Mouse (Mus musculus) urinary bladder, adult 2 months (tissue): Measurements from ENCODE around the gene Ern1. TPM values are rescaled to one million over a fixed set of nuclear protein-coding genes. Genes with fewer than 3 reads are reported as not detected.

ENCODE experiments used
- DNase-seq: peaks from one replicate; pipeline ENCODE4 v3.0.0; 2022; ENCODE audit warnings: low spot score
- polyA plus RNA-seq: library from polyadenylated mRNA; depleted of rRNA; stranded (reverse); fragments of >200 nt; gene quantifications from 2 replicates; pipeline ENCODE4 v1.2.3, GENCODE M21; 2012

The Ern1 gene
- polyA plus RNA-seq, 1 experiment = 12.0 TPM

- no peak for DNase-seq
Observed at GRCm38 (mm10) chr11:106390757-106391156, 96.9 kb downstream of the Ern1 start.

DNA sequence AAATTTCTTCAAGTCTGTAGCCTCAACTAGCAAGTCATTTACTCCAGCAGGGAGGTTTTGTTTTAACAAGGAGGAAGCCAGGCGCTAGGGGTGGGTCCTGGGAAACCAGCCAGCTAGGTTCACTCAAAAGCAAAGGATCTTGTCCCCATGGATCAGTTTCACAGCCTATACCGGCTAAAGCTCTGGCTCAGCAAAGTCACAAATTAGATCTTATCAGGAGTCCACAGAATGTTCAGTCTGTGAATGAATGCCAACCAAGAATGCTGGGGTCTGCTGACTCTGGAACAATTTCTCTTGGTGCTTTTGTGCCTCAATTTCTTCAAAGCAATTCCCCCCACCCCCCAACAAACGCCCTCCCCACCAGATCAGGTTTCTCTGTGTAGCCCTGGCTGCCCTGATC is 98.0 kb downstream of the Ern1 start:
- no peak for DNase-seq

DNA sequence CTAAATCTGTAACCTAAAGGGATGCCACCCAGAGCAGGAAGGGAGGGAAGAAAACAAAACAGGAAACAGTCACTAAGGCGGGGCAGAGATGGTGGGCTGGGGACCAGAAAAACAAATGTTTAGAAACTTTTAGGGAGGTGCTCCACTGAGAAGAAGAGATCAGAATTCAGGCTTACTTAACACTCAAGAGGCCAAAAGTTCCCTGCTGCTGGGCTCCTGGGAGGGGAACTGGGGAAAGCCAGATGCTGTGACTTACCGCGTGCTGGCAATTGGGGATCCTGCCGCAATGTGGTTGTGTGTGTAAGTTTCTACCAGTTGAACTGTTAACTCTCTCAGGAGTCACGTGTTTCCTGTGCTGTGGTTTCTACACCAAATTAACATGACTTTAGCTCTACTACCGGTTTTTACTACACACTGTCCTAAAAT is 99.8 kb downstream of the Ern1 start, which contains the start of gene Icam2:
TSS of gene Icam2 (minus strand) at position 285 of the 426 bp plus-strand sequence.
- no peak for DNase-seq

DNA sequence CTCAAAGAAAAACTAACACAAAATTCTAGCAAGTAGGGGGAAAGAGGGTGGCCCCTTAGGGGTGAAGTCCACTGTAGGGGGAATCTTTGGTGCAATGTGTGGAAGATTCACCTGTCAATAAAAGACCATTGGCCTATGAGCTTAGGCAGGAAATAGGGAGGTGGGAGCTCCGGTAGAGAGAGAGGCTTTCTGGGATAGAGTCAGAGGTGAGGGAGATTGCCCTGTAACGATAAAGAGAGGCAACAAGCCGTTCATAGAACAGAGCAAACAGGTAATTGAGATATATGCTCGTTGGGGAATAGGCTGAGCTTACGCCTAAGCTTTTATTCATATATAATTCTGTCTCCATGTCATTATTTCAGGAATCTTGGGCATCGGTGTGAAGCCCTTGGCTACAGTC is 100.6 kb downstream of the Ern1 start:
- DNase-seq = no peak

- no peak for DNase-seq
Observed at GRCm38 (mm10) chr11:106386409-106386808, 101.2 kb downstream of the Ern1 start.

DNA sequence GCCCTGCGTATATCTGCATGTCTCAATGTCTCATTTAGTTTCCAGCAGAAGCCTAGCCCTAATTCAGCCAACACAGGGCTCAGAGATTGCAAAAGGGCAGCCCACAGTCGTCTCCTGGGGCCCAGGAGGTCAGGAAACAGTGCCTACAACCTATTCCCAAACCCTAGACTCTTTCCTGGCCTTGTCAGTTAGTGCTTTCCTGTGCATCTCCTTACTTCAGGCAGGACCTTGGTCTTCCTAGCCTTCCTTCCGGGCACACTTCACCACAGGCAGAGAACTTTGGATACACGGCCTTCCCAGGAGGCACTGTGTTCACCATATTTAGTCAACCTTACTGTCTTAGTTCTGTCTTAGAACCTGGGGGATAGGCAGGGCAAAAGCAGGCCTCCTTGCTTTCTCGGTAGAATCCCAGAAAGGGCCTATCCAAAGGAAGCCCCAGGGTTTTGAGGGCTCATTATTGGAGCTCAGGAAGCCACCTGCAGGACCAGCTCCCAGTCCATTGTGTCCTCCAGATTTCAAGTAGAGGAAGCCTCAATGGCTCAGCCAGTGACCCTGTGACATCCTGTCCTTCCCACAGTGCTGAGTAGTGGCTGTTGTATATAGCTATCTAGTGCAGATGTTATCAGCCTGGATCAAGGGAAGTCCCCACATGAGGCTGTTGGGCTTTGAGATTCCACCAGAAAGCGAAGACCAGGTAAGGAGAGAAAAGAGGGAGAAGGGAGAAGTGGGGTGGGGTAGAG is 104.4 kb downstream of the Ern1 start:
- no peak for DNase-seq

DNA sequence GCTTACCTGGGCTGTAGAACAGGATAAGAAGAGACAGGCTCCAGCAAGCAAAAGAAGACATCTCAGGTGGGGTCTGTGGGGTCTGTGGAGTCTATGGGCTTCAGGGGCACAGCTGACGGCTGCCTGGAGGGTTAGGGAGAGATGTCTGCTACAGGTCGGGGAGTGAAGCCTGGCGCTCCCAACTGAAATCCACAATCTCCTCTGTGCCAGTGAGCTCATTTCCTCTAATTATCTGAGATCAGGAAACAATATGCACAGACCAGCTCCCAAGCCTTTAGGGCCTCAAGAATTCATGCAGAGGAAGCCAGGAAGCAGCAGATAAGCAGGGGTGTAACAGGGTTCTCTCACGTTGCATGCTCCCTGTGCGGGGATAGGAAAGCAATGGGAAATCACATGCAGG is 105.2 kb downstream of the Ern1 start:
- no peak for DNase-seq

DNA sequence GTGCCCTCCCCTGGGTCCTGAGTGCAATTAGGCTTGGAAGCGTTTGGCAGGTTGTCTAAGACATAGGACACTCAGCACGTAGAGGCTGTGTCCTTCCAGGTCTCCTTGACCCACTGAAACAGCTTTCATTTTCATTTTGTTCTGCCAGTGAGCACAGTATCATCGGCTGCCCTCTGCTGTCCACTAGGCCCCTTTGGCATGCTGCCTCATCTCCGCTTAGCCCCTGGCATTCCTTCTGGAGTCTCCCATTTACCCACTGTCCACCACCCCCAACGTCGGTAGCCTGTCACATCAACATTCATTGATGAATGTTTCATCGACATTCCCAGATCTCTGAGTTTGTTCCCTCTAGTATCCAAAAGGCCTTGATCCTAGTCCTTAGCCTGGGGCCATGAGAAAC is 105.8 kb downstream of the Ern1 start:
- no peak for DNase-seq

GRCm38 (mm10) chr11:106381011-106381410 is 106.6 kb downstream of the Ern1 start:
- no peak for DNase-seq

- no peak for DNase-seq
Observed at GRCm38 (mm10) chr11:106374979-106375378, 112.7 kb downstream of the Ern1 start.

DNA sequence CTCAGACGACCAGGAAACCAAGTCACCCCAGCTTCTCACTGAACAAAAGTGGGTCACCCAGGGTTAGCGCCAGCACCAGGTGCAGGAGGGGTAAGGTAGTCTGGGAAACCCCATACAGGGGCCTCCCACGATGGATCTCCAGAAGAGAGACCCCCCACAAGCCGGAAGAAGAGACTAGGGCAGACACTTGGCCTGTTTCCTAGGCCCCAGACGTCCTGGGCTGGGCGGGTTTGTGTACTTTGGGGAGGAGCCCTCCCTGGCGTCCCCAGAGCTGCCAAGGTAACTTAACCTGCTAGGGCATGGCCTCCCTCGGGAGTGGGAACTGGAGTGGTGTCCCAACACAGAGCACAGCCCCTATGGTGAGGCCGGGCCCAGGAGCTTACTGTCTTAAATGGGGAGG is 113.1 kb downstream of the Ern1 start:
- no peak for DNase-seq

DNA sequence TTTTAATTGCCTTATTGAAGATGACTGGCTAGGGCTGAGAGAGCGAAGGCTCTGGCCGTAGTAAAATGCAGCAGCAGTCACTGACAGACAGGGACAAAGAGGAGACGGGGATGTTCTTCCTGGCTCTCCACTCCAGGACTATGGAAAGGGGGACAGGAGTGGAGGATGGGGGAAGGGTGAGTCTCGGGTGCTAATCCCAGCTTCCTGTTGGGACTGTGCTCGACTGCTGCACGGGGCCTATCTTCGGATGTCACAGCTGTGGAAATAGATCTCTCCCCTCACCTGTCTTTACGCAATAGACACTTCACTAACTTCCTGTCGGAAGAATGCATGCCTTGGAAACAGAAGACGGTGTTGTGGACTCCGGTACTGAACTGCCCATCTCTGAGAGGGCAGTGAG is 113.7 kb downstream of the Ern1 start:
- no peak for DNase-seq

- peak; percentile 52 for DNase-seq
Observed at GRCm38 (mm10) chr11:106366316-106366715, 121.3 kb downstream of the Ern1 start.

GRCm38 (mm10) chr11:106365366-106365765 is 122.3 kb downstream of the Ern1 start, which contains the start of gene Prr29:
Gene Prr29 (plus strand): TSS chr11:106365472.
- no peak for DNase-seq

- no peak for DNase-seq
Observed at GRCm38 (mm10) chr11:106364712-106365111, 122.9 kb downstream of the Ern1 start.

DNA sequence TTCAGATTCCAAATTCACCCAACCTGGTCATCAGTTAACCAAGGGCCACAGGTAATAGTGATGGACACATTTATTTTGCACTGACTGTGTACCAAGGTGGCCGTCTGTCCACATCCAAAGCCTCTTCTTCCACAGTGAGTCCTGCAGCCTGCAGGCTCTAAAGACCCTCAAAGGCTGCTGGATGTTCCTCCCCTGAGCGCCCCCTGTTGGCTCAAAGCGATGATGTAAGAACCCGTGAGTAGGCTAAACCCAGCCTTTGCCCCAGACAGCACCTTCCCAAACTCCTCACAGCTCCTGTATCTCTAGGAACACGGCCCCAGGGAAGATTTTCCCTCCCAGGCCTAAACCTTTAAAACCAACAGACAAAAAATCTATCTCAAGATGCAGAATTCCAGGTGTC is 128.3 kb downstream of the Ern1 start:
- DNase-seq = no peak

DNA sequence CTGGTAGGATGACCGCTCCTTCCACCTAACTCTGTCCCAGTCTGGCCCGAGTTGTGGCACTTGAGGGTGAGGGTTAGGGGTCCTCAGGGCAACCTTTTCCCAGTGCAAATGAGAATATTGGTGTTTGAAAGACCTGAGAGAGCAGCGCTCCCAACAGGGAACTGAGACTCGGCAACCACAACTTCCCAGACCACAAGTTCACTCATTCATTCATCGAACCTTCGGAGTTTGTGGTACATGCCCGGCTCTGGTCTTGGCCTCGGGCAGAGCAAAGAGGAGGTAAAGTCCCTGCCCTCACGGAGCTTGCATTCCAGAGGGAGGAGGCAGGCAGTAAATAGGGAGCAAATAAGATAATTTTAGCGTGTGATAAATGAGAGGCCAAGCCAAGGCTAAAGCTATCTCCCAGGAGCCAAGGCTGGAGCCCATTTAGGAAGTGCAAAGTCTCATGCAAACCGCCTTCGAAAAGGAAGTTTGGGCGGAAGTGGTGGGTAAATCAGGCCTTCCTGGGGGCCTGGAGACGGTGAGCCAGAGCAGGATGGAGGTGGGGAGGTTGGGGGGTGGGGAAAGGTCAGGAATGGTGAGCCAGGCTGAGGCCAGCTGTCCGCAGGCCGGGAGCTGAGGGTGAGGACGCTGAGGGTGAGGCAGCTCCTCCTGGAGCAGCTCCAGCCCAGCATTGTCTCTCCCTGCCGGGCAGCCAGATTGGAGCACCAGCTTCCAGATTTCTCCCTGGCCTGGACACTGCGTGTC is 132.1 kb downstream of the Ern1 start:
- DNase-seq = no peak

- DNase-seq = no peak
Observed at GRCm38 (mm10) chr11:106354181-106354580, 133.5 kb downstream of the Ern1 start.

DNA sequence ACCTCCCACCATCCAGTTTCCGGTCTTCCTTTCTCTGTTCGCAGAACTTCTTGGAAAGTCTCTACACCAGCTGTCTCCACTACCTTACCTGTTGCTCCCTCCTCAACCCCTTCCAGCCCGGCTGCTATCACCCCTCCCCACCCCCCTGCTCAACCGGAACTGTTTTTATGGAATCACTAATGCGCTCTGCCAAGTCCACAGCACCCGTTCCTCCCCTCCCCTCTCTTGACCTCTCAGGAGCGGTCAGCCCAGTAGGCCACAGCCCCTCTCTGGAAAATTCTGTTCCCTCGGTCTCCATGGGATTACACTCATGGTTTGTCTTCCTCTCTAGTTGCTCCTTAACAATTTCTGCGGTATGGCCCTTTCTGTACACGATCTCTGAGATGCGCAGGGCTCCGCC is 134.5 kb downstream of the Ern1 start, which contains the start of gene Scn4a:
TSS of gene Scn4a (minus strand) at position 101 of the 400 bp plus-strand sequence.
- no peak for DNase-seq

GRCm38 (mm10) chr11:106351941-106352340 is 135.7 kb downstream of the Ern1 start:
- DNase-seq = no peak

- no peak for DNase-seq
Observed at GRCm38 (mm10) chr11:106351253-106351652, 136.4 kb downstream of the Ern1 start.

- DNase-seq = no peak
Observed at GRCm38 (mm10) chr11:106350853-106351252, 136.8 kb downstream of the Ern1 start.

DNA sequence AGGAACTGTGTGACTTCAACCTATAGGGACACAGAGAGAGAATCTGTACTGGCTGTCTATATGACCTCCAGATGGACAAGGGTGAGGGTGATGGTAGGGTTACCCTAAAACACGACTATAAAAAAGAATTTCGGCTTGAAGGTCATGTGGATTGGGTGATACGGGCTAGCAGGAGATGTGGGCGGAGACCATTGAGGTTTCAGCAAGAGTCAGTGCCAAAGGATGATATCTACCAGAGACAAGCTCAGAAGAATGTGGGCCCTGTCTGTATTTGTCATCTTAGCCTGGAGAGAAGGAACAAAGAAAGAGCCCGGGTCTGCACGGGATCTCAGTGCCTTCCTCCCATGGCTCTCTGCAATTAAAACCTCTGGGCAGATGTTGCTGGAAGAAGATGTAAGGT is 137.9 kb downstream of the Ern1 start:
- DNase-seq = no peak
